Mouse (Mus musculus) ES-Bruce4 (cell line): ENCODE results near the gene Scml4.

Experiments used
- CTCF ChIP-seq: IDR thresholded peaks from one replicate; pipeline ENCODE4 v1.8.1; 2011; ENCODE audit warnings: low read depth, low read length
- POLR2A ChIP-seq: IDR thresholded peaks from one replicate; pipeline ENCODE4 v1.8.1; 2011; ENCODE audit warnings: low read length; ENCODE audit not compliant: insufficient read depth

DNA sequence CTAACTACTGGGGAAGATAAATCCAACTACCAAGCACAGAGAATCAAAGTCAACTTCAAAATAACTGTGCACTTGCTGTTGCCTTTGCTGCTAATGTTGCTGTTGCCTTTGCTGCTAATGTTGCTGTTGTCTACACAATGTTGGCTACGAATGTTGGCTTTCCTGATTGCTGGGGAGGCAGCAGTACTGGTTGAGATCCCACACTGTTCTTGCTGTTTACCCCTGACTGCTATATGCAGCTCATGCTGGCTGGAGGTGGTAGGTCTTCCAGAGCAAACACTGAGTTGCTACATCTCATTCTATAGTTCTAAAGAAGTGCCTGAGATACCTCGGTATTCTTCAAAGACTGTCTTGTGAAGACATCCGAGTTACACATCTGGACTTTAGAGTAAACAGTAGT, 36.5 kb downstream of the Scml4 start:
- TF ChIP-seq CTCF: no peak
- TF ChIP-seq POLR2A: no peak
